Mouse (Mus musculus) gastrocnemius, postnatal 14 days (tissue): Measurements from ENCODE around the gene BC025920. TPM values are rescaled to one million over a fixed set of nuclear protein-coding genes. Genes with fewer than 3 reads are reported as not detected.

Experiments
- DNase-seq: peaks from one replicate; pipeline ENCODE4 v3.0.0; 2021; ENCODE audit warnings: mixed read lengths
- intact Hi-C: fragments of 180-260 bp; cut with DNase I; formaldehyde crosslinking; loops from one replicate; pipeline ENCODE4 v1.15.1; 2025; ENCODE audit warnings: low total_unique reads
- total RNA-seq, 2 experiments: library from RNA; stranded (reverse); gene quantifications; 2 replicates each; pipeline ENCODE4 v1.2.3; 2021

BC025920 gene
- total RNA-seq, 2 experiments from 2014 or later: 1.7 to 2.2 TPM

DNA sequence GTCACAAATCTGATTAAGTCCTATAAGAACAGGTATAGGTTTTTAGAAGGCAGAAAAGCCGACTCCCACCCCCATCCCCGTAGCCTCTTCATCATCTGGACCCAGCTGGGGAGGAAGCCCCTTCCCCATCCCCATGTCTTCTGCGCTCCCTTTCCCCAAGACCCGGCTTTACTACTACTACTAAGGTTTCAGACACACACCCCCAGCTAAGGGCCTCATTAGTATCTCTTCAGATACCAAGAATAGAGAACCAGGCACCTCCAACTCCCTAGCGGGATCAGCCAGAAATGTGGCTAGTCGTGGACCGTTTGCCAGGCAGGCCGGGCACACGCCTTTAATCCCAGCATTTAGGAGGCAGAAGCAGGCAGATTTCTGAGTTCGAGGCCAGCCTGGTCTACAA, 6.0 kb upstream of the BC025920 start:
- DNase-seq: no peak
- intact Hi-C loops: loop anchor here (5.0 kb wide), 1 partner anchor 33 kb away; no protein-coding TSS in a partner anchor

GRCm38 (mm10) chr10:81600738-81601203, 5.3 kb upstream of the BC025920 start, which contains the start of gene Tle6:
Gene Tle6 (minus strand): TSS chr10:81601073.
- DNase-seq: peak; percentile 94
- intact Hi-C loops: loop anchor here (5.0 kb wide), 1 partner anchor 33 kb away; no protein-coding TSS in a partner anchor

- no peak for DNase-seq
- intact Hi-C loops: loop anchor here (5.0 kb wide), 1 partner anchor 34 kb away; no protein-coding TSS in a partner anchor
These were observed 4.6 kb upstream of the BC025920 start for GRCm38 (mm10) chr10:81601396-81601905.

DNA sequence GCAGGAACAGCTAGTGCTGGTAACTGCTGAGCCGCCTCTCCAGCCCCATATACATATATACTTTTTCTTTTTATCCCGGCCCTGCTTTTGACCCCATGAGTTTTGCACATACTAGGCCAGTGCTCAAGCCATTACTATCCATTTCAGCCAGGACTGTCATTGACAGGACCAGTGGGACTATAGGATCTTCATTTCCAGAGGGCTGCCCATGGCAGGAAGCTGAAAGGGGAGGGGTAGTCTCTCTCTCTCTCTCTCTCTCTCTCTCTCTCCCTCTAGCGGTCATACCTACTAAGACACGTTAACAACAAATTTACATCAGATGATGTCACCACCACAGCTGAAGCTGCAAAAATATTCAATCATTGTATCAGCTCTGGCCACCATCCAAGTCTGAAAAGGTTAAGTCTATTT, 3.3 kb upstream of the BC025920 start:
- intact Hi-C loops: loop anchor here (5.0 kb wide), 1 partner anchor 35 kb away; no protein-coding TSS in a partner anchor
- no peak for DNase-seq

DNA sequence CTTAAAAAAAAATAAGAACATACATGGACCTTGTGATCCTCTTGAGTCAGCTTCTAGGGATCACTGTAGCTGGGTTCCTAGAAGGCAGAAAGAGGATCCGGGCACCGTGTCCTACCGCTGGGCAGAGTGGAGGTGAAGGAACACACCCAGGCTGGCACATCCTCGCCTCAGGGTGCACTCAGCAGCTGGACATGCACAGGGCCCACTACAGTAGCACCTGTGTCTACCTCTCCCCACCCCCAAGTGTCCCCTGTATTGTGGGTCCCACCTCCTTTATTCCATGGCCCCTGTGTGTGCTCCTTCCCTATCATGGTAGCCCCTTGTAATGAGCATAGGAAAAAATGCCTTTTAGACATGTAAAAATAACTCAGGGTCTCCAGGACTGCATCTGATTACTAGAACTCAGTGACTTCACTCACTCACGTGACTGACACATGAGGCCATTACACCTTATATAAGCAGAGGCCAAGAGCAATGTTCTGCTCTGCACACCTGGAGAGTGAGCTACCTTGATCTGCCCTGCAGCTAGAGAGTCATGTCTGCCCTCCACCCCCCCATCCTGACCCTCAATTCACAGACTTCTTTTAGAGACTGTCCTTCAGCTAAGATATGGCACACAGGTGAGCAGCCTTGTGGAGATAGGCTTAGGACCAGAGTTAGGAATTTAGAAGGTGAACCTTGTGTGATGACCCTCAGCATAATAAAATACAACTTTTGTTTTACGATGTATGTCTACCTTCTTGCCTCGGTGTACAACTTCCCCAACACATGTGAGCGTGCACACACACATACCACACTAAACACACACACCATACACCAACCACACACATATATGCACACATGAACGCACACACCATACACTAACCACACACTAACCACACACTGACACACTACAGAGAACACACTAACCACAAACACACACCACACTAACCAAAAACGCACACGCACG, 1.8 kb upstream of the BC025920 start:
- intact Hi-C loops: loop anchor here (5.0 kb wide), 1 partner anchor 37 kb away; no protein-coding TSS in a partner anchor
- no peak for DNase-seq

DNA sequence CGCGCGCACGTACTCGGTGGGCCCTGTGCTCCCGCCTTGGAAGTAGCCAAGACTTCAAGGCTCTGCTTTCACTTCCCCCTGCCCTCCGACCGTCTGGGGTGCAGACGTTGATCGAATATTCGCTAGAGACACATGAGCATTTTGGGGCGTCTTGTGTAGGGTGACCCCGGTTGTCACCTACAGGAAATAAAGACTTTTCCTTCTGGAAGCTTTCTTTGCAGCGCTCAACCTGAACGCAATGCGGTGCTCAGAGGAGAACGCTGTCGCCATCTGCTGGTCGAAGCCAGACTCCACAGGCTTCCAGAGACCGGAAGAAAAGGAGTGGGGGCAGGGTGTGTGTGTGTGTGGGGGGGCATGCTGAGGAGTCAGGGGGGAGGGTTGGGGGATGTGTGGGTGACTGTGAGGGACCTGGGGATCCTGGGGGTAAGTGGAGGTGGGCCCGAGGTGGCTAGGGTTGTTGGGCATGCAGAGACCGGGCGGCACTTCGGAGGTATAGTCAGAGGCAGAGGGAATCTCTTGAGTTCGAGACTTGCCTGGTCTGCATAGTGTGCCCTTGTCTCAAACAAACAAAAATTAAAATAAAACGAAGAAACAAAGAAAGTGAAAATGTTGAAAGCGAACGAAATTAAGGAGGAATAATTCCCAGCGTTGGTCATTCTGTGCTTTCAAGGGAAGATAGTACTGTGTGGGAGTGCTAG, 953 bp upstream of the BC025920 start:
- intact Hi-C loops: loop anchor here (5.0 kb wide), 1 partner anchor 38 kb away; no protein-coding TSS in a partner anchor
- DNase-seq: peak; percentile 86

DNA sequence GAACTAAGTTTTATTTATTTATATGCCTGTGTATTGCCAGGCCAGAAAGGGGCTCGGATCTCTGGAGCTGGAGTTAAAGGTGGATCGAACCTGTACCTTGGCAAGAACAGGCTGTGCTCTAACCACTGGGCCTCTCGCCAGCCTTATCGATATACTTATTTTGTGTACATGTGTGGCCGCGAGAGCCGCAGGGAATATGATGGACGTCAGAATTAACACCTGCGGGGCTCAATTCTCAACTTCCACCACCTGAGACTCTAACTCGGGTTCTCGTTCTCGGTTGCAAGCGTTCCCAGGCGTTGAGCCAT, 450 bp upstream of the BC025920 start:
- intact Hi-C loops: no loop called here
- DNase-seq: peak; percentile 44

GRCm38 (mm10) chr10:81608308-81608707, 2.2 kb downstream of the BC025920 start:
- no peak for DNase-seq
- intact Hi-C loops: no loop called here

- no peak for DNase-seq
- intact Hi-C loops: no loop called here
These were observed 6.7 kb downstream of the BC025920 start for GRCm38 (mm10) chr10:81612779-81613178.

DNA sequence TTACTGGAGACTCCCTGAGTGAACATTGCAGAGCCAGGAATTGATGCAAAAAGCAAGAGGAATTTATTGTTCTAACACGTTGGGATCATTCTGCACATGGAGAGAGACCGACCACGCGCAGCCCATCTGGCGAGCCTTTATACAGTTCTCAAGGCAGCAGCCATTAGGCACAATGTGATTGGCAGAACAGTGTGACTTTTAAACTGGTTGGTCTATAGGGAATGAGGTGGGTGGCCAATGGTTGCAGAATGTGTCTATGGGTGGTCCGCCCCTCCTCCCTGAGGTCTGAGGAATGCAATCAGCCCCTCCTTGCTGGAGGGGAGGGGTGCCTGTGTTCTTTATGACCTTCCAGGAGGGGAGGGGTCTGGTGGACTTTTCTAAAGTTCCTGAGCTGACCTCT, 9.4 kb downstream of the BC025920 start:
- intact Hi-C loops: no loop called here
- no peak for DNase-seq

DNA sequence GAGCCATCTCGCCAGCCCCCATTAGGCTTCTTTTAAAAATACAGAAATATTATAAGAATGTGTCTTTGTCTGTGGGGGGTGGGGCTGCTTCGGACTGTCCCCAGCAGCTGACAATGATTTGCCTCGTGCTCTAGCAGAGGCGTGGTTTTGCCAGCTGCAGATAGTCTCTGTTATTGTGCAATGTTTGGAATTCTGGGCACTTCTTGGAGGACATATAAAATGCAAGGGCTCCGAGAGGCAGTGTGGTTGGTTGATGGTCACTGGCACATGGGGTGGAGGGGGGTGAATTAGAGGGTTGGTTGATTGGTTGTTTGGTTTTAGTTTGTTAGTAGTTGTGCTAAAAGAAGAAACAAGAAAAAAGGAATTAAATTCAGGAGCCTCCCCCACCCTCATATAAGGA, 13.9 kb downstream of the BC025920 start:
- DNase-seq: no peak
- intact Hi-C loops: loop anchor here (10.0 kb wide), 1 partner anchor 555 kb away; no protein-coding TSS in a partner anchor

GRCm38 (mm10) chr10:81620786-81621185, 14.7 kb downstream of the BC025920 start:
- intact Hi-C loops: loop anchor here (10.0 kb wide), 1 partner anchor 554 kb away; no protein-coding TSS in a partner anchor
- no peak for DNase-seq

- intact Hi-C loops: loop anchor here (10.0 kb wide), 1 partner anchor 551 kb away; no protein-coding TSS in a partner anchor
These were observed 17.4 kb downstream of the BC025920 start for GRCm38 (mm10) chr10:81623441-81623840.

GRCm38 (mm10) chr10:81626101-81626993, 20.3 kb downstream of the BC025920 start:
- intact Hi-C loops: loop anchor here (10.0 kb wide), 1 partner anchor 548 kb away; no protein-coding TSS in a partner anchor

More at GRCm38 (mm10) chr10:81623441-81623840, 17.4 kb downstream of the BC025920 start:
- no peak for DNase-seq

GRCm38 (mm10) chr10:81626994-81627835, 21.1 kb downstream of the BC025920 start, which contains the start of gene Sirt6:
Gene Sirt6 (minus strand): TSS chr10:81627797.
- intact Hi-C loops: loop anchor here (10.0 kb wide), 1 partner anchor 548 kb away; no protein-coding TSS in a partner anchor
- peak; percentile 91 for DNase-seq

More at GRCm38 (mm10) chr10:81626101-81626993, 20.3 kb downstream of the BC025920 start:
- no peak for DNase-seq

DNA sequence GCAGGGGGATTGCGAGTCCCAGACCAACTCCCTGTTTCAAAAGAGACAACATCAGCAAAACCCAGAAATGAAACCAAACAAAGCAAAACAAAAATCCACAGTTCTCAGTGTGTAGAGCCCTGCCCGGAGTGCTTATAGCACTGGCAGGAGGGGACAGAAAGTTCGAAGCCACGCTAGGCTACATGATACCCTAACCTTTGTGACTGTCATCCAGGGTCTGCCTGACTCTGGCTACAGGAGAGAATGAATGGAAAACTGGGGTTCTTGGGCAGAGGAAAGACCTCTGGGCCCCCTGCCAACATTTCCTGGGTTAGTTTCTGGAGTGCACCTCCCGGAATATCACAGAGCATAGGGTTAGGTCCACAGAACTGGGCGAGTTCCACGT, 21.8 kb downstream of the BC025920 start:
- intact Hi-C loops: loop anchor here (10.0 kb wide), 1 partner anchor 547 kb away; no protein-coding TSS in a partner anchor
- no peak for DNase-seq

DNA sequence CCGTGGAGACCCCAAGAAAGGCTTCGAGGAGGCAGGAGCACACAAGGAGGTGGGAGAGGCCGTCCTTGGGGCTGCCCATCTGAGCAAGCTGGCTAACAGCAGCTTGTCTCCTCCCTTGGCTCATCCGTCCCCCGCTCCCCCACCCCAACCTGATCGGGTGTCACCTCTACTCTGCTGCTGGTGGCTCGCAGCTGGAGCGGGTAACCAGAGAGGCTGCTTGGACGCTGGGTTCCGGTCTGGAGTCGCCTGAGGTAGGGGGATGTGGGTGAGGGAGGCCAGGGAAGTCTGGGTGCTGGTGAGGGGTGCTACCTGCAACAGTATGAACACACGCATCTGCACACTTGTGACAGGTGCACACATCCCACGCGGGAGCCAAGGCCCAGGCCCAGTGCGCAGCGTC, 22.3 kb downstream of the BC025920 start, which contains the start of gene Ankrd24:
Ankrd24 (plus strand) TSS at position 151 of the 400 bp plus-strand sequence.
- DNase-seq: no peak
- intact Hi-C loops: loop anchor here (10.0 kb wide), 1 partner anchor 546 kb away; no protein-coding TSS in a partner anchor
